Mouse (Mus musculus) frontal cortex, adult (tissue): ENCODE measurements around the gene Egfl7.

Source experiments
- ATAC-seq: cut with Nextera tagmentation; 2 replicates; pipeline ENCODE4 v1.9.2; 2017; ENCODE audit warnings: mild to moderate bottlenecking, moderate library complexity, mixed read lengths; ENCODE audit not compliant: low TSS enrichment

Egfl7 gene

GRCm38 (mm10) chr2:26566221-26566620, 13.6 kb upstream of the Egfl7 start:
- ATAC-seq, result peak; percentile 62; the same call in 1 of the 2 replicates

DNA sequence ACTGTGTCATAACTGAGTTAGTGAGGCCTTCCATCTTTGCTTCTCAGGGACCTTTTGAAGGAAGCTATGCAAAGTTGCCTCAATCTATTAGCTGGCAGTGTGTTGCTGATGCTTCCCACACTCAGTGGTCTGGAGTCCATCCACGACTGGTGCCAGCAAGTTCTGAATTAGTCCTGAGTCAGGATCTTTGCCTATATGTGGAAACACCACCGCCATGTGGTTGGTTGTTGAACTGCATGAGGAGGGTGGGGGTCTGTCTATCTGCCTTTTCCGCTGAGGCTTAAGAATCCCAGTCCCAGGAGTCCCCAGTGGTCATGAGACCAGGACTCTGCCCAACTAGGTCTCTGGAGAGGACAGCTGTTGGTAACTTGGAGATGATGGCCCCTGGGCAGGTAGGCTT, 9.8 kb upstream of the Egfl7 start:
- ATAC-seq, result no peak

DNA sequence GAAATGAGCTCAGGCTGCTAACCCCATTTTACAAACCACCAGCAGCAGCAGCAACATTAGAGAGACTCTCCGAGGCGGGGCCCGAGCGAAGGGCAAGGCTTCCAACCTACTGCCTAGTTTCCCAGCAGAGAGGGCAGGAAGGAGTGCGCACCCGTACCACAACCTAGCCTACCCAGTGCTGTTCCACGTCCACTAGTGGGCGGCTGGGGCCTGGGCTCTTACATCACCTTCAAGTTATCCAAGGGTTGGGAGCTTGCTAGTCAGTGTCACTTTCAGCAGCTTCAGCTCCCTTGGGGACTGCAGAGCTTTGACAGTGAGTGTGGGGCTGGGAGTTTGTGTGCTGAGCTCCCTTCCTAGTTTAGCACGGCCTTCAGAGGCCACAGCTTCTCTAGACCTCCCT, 8.4 kb upstream of the Egfl7 start:
- no peak for ATAC-seq

DNA sequence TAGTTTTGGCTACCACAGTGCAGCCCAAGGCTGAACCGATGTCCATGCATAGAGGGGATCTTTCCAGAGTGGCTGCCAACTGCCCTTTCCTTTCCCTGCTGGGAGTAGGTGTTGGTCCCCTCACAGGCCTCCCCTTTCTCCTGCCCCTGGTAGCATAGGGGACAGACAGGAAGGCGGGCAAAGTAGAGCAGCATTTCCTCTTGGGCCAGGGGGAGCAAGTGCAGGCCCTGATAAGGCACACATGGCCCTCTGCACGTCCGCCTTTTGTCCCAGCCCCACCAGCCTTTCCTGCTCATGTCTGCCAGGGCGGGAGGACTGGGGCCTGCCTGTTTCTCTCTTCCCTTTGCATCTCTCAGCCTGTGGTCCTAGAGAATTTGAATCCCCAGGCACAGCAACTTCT, 8.0 kb upstream of the Egfl7 start:
- ATAC-seq, result no peak

DNA sequence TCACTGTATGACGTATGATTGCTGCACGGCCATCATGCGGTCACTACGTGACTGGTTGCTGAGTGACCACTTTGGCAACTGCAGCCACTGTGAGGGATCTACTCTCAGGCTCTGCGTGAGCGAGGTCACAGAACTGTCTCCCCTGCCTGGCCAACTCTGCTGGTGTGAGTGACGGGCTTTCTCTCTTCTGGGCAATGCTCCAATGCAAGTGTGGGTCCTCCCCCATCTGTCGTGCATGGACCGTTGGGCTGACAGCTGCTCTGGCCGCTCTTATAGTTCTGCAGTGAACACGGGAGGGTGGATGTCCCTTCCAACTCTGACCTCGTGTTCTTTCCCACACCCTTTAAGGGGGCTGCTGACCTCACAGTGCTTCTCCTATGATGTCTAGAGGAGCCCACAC, 6.4 kb upstream of the Egfl7 start:
- 0 out of 2 replicates have a peak, but pooled peaks have one; percentile 23 for ATAC-seq

DNA sequence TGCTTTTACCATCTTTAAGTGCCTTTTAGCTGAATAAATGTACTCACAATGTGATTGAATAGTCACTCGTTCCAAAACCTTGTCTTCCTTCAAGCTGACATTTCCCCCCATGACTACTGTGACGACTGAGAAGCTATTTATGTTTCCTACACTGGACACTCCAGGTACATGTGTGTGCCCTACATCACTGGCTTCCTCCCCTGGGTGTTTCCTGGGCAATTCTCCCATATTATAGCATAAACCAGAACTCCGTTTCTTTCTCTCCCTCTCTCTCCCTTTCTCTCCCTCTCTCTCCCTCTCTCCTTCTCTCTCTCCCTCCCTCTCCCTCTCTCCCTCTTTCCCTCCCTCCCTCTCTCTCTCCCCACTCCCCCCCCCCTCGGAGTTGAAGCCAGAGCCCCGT, 6.0 kb upstream of the Egfl7 start:
- no peak for ATAC-seq

GRCm38 (mm10) chr2:26574862-26575261, 5.0 kb upstream of the Egfl7 start:
- no peak for ATAC-seq

- no peak for ATAC-seq
Measured at GRCm38 (mm10) chr2:26575378-26575777, 4.4 kb upstream of the Egfl7 start.

DNA sequence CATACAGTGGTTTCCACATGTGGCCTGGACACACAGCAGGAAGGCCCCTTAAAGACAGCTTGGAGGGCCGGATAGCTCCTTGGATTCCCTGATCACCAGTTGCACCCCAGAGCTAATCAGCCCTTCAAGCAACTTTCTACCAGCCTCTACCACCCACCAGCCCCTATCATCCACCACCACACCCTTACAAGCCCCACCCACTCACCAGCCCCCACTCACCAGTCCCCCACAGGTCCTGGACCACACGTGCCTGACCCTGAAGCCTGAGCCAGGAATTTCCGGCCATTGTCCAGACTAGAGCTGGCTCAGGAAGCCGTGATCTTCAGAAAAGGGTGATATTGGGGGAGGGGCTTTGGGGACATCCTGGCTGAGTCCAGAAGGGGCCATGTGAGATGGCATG, 3.9 kb upstream of the Egfl7 start:
- no peak for ATAC-seq

DNA sequence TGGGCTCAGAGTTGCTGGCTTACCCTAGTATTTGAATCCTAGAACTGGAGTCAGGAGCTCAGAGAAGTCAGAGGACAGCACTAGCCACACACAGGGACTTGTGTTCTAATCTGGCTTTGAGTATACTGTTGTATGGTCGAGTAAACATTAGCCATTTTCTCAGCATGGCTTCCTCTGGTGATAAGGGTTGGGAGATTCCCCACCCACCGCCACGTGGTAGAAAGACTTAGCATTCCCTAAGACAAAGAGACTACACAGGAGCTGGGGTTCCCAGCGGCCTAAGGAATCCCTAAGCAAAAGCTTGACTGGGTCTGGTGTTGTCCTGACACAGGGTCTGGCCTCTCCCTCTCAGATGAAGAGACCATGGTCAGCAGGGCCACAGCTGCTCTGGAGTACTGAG, 3.4 kb upstream of the Egfl7 start:
- ATAC-seq, result no peak

DNA sequence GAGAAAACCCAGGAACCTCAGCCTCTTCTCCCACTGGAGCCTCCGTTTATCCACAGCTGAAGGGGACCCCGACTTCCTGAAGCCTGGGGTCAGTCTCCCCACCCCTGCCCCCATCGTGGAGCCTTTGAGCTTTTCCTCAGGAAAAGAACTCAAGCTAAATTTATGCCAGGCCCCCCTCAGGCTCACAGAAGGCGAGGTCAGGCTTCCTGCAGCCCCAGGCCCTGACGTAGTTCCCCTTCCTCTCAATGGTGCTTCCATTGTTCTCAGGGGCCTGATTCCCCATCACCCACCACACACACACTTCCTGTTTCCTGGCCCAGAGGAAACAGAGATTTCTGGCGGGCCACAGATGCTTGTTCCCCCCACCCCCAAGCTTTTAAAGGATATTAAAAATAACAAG, 1.4 kb upstream of the Egfl7 start:
- no peak for ATAC-seq

DNA sequence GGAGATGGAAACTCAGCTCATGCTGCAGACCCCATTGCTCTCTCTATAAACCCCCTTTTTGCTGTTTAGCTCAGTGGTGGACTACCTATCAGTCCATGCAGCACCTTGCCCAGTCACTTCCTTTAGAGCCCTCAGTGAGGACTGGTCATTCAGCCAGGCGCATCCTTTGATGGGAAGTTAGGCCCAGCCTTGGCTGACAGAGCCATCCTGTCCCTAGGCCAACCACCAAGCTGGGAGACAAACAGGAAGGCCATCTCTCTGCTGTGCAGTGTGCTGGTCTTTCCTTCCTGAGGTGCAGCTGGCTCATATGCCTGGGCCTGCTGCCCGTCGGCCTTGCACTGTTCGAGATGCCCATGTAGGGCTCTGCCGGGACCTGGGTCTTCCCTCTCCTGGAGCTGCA, 937 bp downstream of the Egfl7 start:
- ATAC-seq, result no peak

GRCm38 (mm10) chr2:26582203-26582602, 2.4 kb downstream of the Egfl7 start:
- no peak for ATAC-seq

DNA sequence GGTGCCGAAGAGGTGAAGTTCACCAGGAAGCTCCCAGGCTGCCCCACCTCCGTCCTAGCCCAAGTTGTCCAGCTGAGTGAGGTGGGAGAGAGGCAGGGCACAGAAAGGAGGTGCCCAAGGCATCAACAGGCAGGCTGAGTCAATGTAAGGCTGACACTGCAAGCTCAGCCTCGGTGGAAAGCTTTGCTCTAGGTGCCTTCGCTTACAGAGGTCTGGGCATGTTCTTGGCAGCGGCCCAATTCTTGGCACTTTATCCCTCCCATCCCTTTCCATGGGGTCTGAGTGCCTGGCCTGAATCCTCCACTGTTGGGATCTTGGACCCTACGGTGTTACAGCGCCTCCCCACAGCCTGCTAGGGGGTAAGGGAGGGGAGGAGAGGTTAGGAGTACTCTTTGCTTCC, 2.9 kb downstream of the Egfl7 start:
- no peak for ATAC-seq

DNA sequence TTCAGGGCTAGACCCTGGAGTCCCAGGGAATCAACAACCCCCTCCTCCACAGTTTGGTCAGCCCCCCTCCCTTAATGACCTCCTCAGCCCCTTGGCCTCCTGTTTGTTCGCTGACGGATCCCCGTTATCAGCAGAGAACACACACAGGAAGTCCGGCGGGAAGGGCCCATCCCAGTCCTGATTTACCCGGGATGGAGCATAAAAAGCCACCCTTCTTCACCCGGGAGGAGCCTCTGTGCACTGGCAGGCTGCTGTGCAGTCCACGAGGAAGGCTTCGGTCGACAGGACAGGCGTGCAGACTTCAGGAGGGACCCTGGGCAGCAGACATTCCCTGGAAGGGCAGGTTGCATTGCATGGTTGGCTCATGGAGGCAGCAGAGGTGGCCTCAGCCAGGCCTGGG, 3.8 kb downstream of the Egfl7 start:
- no peak for ATAC-seq

DNA sequence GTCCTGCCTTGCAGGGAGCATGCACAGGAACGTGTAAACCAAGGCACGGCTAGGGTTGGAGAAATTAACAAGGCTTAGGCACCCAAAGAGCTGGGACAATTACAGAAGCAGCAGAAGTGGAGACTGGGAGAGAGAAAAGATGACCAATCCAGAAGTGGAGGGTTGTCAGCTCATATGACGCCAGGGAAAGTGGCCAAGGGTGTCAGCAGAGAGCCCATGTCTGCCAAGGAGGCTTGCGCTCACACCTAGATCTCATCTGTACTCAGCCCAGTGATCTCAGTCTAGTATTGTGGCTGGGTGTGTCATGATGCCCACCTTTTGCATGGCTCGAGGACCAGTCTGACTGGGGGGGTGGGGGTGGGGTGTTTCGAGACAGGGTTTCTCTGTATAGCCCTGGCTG, 5.9 kb downstream of the Egfl7 start:
- ATAC-seq, result no peak

- ATAC-seq, result peak; percentile 64
Measured at GRCm38 (mm10) chr2:26586294-26587043, 6.7 kb downstream of the Egfl7 start, which contains the start of gene Gm20532. Gene Gm20532, plus strand, starts transcription at chr2:26586639.

DNA sequence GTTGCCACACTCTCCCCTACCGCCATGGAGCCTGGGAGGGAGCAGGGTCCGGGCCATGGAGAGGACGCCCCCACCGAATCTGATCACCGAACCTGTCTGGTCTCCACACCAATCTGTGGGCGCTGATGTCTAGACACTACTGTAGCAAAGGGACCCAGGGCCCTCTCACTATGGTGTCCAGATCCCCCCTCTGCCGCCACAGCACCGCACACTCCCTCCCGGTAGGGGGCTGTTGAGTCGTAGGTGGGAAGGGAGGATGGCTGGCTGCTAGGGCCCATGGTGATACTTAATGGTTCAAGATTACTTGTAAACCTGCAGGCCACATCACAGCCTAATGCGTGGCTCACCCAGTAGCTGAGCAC, 7.2 kb downstream of the Egfl7 start:
- peak; percentile 35 for ATAC-seq

DNA sequence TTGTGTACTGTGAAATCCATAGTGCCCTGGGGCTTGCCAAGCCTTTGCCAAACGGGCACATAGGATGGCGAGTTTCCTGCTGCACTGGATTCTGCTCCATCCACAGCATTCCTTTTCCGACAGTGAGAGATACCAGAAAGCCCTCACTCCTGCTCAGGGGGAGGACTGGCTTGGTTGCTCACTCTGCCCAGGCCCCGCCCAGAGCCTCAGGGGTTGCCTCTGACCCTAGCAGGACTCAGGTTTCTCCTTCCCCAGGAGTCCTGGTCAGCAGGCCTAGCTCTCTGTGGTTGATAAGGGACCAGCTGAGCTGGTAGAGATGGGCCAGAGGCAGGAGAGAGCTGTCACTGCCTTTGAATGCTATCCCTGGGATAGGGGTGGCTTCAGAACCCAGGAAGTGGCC, 8.8 kb downstream of the Egfl7 start:
- ATAC-seq, result no peak

DNA sequence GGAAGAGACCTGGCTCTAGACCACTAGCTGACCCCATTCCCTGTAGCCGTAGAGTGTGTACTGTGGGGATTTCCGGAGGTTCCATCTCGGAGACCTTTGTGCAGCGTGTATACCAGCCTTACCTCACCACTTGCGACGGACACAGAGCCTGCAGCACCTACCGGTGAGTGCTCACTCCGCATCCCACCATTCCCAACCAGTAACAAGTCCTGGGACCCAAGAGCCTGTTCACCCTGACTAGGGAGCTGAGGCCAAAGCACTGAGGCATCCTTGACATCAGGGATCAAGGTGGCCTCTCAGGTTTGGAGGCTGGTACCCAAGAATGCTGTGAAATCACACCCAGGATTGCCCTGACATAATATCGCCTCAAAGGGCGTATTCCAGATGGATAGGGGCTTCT, 9.5 kb downstream of the Egfl7 start:
- no peak for ATAC-seq

- no peak for ATAC-seq
Measured at GRCm38 (mm10) chr2:26590282-26590681, 10.5 kb downstream of the Egfl7 start.

DNA sequence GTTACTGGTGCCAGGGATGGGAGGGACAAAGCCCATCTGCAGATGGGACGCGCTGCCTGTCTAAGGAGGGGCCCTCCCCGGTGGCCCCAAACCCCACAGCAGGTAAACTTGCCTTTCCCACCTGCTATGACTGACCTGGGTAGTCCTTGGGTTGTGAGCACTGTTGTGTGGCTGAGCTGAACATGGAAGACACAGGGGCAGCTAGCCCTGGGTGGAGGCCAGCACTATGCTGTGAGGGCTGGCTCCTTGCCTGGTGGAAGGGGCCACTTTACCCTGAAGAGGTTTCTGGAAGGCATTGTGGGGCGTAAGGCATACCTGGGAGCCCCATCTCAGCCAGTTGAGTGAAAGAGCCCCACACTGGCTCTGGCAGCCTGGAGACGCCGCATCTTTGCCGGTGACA, 11.1 kb downstream of the Egfl7 start:
- no peak for ATAC-seq

DNA sequence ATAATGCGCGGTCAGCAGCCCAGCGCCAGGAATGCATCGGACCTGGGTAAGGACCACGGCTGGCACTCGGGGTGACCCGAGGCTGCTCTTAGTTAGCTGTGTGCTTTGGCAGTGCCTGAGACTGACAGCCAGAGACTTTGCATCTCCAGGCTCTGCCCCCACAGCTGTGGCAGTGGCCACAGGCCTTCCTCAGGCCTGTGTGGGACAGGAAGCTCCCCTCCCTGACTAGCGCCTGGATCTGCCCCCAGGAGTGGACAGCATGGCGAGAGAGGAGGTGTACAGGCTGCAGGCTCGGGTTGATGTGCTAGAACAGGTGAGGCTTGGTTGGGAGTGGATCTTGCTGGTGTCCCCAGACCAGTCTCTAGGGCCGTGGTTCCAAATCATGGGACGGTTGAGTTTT, 11.6 kb downstream of the Egfl7 start:
- no peak for ATAC-seq
